Mouse (Mus musculus) MEL (cell line): ENCODE measurements around the gene Fam102b. TPM values are rescaled to one million over a fixed set of nuclear protein-coding genes. Genes with fewer than 3 reads are reported as not detected.

Experiments used
- DNase-seq: peaks from one replicate; pipeline ENCODE4 v3.0.0; 2011; ENCODE audit warnings: low read depth, low spot score
- H3K27ac ChIP-seq: 2 replicates; pipeline ENCODE4 v1.5.1; 2012; ENCODE audit warnings: low read depth, mild to moderate bottlenecking, control low read depth, low read length, moderate library complexity; ENCODE audit not compliant: control insufficient read depth
- H3K27me3 ChIP-seq, 2 experiments: fragments of 150-350 bp in 1 of 2; sonication (generic) in 1 of 2; 2 replicates each; pipeline ENCODE4 v1.6.1; 2012; ENCODE audit warnings: low read length in 2 of 2, mild to moderate bottlenecking in 2 of 2, improper control_type of control experiment in 1 of 2, moderate library complexity in 1 of 2; ENCODE audit not compliant: insufficient read depth in 2 of 2, control insufficient read depth in 1 of 2
- H3K36me3 ChIP-seq, 2 experiments: 2 replicates each; pipeline ENCODE4 v1.6.1; 2012 to 2014; ENCODE audit warnings: low read length in 2 of 2, improper control_type of control experiment in 1 of 2, inconsistent platforms in 1 of 2, mild to moderate bottlenecking in 1 of 2; ENCODE audit not compliant: insufficient read depth in 2 of 2, control insufficient read depth in 1 of 2
- H3K4me1 ChIP-seq, 2 experiments: fragments of 150-350 bp in 1 of 2; sonication (generic) in 1 of 2; 2 replicates each; pipeline ENCODE4 v1.6.1; 2012; ENCODE audit warnings: low read length in 2 of 2, improper control_type of control experiment in 1 of 2, mild to moderate bottlenecking in 1 of 2; ENCODE audit not compliant: insufficient read depth in 2 of 2, control insufficient read depth in 1 of 2
- H3K4me3 ChIP-seq, 2 experiments: fragments of 150-350 bp in 1 of 2; sonication (generic) in 1 of 2; 2 replicates each; pipeline ENCODE4 v1.5.1; 2012; ENCODE audit warnings: low read depth in 2 of 2, low read length in 2 of 2, mild to moderate bottlenecking in 2 of 2, moderate library complexity in 2 of 2, control low read depth in 1 of 2, improper control_type of control experiment in 1 of 2; ENCODE audit not compliant: control insufficient read depth in 1 of 2, insufficient read depth in 1 of 2
- H3K79me2 ChIP-seq: 2 replicates; pipeline ENCODE4 v1.6.1; 2012; ENCODE audit warnings: mild to moderate bottlenecking, low read length, moderate library complexity; ENCODE audit not compliant: control insufficient read depth, poor library complexity, insufficient read depth
- H3K9ac ChIP-seq: 2 replicates; pipeline ENCODE4 v1.6.1; 2012; ENCODE audit warnings: low read depth, mild to moderate bottlenecking, control low read depth, low read length, moderate library complexity; ENCODE audit not compliant: control insufficient read depth, poor library complexity, severe bottlenecking
- H3K9me3 ChIP-seq: fragments of 150-350 bp; sonication (generic); replicated peaks from 2 replicates; pipeline ENCODE4 v1.6.1; 2012; ENCODE audit warnings: mild to moderate bottlenecking, low read length, improper control_type of control experiment, moderate library complexity; ENCODE audit not compliant: insufficient read depth
- BHLHE40 ChIP-seq: IDR thresholded peaks from 2 replicates; pipeline ENCODE4 v1.6.1; 2012; ENCODE audit warnings: low read depth, mild to moderate bottlenecking, inconsistent platforms, low read length, improper control_type of control experiment, borderline replicate concordance
- CHD2 ChIP-seq: IDR thresholded peaks from 2 replicates; pipeline ENCODE4 v1.6.1; 2011; ENCODE audit warnings: low read length, improper control_type of control experiment
- CTCF ChIP-seq, 3 experiments: IDR thresholded peaks in 2 of 3; conservative IDR thresholded peaks in 1 of 3; 2 replicates each; pipeline ENCODE4 v1.5.1; 2011 to 2012; ENCODE audit warnings: low read length in 3 of 3, low read depth in 2 of 3, mild to moderate bottlenecking in 2 of 3, improper control_type of control experiment in 1 of 3, inconsistent platforms in 1 of 3, mixed read lengths in 1 of 3, moderate library complexity in 1 of 3; ENCODE audit not compliant: control insufficient read depth in 1 of 3, insufficient read depth in 1 of 3, poor library complexity in 1 of 3, severe bottlenecking in 1 of 3
- E2F4 ChIP-seq: IDR thresholded peaks from 2 replicates; pipeline ENCODE4 v1.6.1; 2011; ENCODE audit warnings: low read depth, low read length, improper control_type of control experiment, borderline replicate concordance
- ELF1 ChIP-seq: IDR thresholded peaks from 2 replicates; pipeline ENCODE4 v1.6.1; 2014; ENCODE audit warnings: low read depth, mild to moderate bottlenecking, inconsistent platforms, low read length, improper control_type of control experiment, moderate library complexity
- EP300 ChIP-seq, 2 experiments: IDR thresholded peaks; 2 replicates each; pipeline ENCODE4 v1.6.1; 2011; ENCODE audit warnings: improper control_type of control experiment in 2 of 2, low read length in 2 of 2, low read depth in 1 of 2, mild to moderate bottlenecking in 1 of 2
- ETS1 ChIP-seq: IDR thresholded peaks from 2 replicates; pipeline ENCODE4 v1.6.1; 2012; ENCODE audit warnings: low read depth, mild to moderate bottlenecking, inconsistent platforms, low read length, improper control_type of control experiment, moderate library complexity
- GABPA ChIP-seq: IDR thresholded peaks from 2 replicates; pipeline ENCODE4 v1.6.1; 2012; ENCODE audit warnings: low read depth, mild to moderate bottlenecking, inconsistent platforms, low read length, improper control_type of control experiment, moderate library complexity
- MAFK ChIP-seq: IDR thresholded peaks from 2 replicates; pipeline ENCODE4 v1.6.1; 2011; ENCODE audit warnings: low read depth, mild to moderate bottlenecking, low read length, improper control_type of control experiment, borderline replicate concordance
- MEF2A ChIP-seq: IDR thresholded peaks from 2 replicates; pipeline ENCODE4 v1.6.1; 2014; ENCODE audit warnings: low read depth, mild to moderate bottlenecking, inconsistent platforms, low read length, improper control_type of control experiment; ENCODE audit not compliant: poor library complexity, insufficient replicate concordance, severe bottlenecking; ENCODE audit errors: extremely low read depth
- MYB ChIP-seq: IDR thresholded peaks from 2 replicates; pipeline ENCODE4 v1.6.1; 2011; ENCODE audit warnings: mild to moderate bottlenecking, low read depth, low read length, improper control_type of control experiment
- MYC ChIP-seq: IDR thresholded peaks from 2 replicates; pipeline ENCODE4 v1.6.1; 2011; ENCODE audit warnings: low read depth, mild to moderate bottlenecking, low read length, improper control_type of control experiment, moderate library complexity
- POLR2AphosphoS2 ChIP-seq: IDR thresholded peaks from 2 replicates; pipeline ENCODE4 v1.6.1; 2011; ENCODE audit warnings: low read length, improper control_type of control experiment
- POLR2AphosphoS5 ChIP-seq: IDR thresholded peaks from 2 replicates; pipeline ENCODE4 v1.6.1; 2012; ENCODE audit warnings: low read depth, borderline replicate concordance, mild to moderate bottlenecking, inconsistent platforms, low read length, moderate library complexity, mixed read lengths
- RAD21 ChIP-seq: IDR thresholded peaks from 2 replicates; pipeline ENCODE4 v1.6.1; 2011; ENCODE audit warnings: mild to moderate bottlenecking, low read depth, low read length, improper control_type of control experiment
- RCOR1 ChIP-seq: IDR thresholded peaks from 2 replicates; pipeline ENCODE4 v1.6.1; 2012; ENCODE audit warnings: low read depth, mild to moderate bottlenecking, inconsistent platforms, low read length, improper control_type of control experiment
- TAL1 ChIP-seq: IDR thresholded peaks from 2 replicates; pipeline ENCODE4 v1.6.1; 2012; ENCODE audit warnings: mild to moderate bottlenecking, inconsistent platforms, low read length, moderate library complexity, mixed read lengths
- TBP ChIP-seq: IDR thresholded peaks from 2 replicates; pipeline ENCODE4 v1.8.0; 2011; ENCODE audit warnings: low read depth, low read length, improper control_type of control experiment
- TCF12 ChIP-seq: IDR thresholded peaks from 2 replicates; pipeline ENCODE4 v1.6.1; 2014; ENCODE audit warnings: low read depth, mild to moderate bottlenecking, inconsistent platforms, low read length, improper control_type of control experiment, moderate library complexity
- UBTF ChIP-seq: IDR thresholded peaks from 2 replicates; pipeline ENCODE4 v1.6.1; 2012; ENCODE audit warnings: low read depth, mild to moderate bottlenecking, inconsistent platforms, low read length, improper control_type of control experiment, moderate library complexity, borderline replicate concordance; ENCODE audit not compliant: insufficient read depth
- USF1 ChIP-seq: IDR thresholded peaks from 2 replicates; pipeline ENCODE4 v1.6.1; 2014; ENCODE audit warnings: low read depth, mild to moderate bottlenecking, inconsistent platforms, low read length, improper control_type of control experiment, moderate library complexity
- USF2 ChIP-seq, 2 experiments: IDR thresholded peaks; 2 replicates each; pipeline ENCODE4 v1.6.1; 2011 to 2012; ENCODE audit warnings: improper control_type of control experiment in 2 of 2, low read length in 2 of 2, borderline replicate concordance in 1 of 2, inconsistent platforms in 1 of 2, low read depth in 1 of 2, mild to moderate bottlenecking in 1 of 2; ENCODE audit not compliant: insufficient read depth in 1 of 2
- ZC3H11A ChIP-seq: IDR thresholded peaks from 2 replicates; pipeline ENCODE4 v1.6.1; 2012; ENCODE audit warnings: low read depth, mild to moderate bottlenecking, inconsistent platforms, low read length, improper control_type of control experiment
- ZKSCAN1 ChIP-seq: IDR thresholded peaks from 2 replicates; pipeline ENCODE4 v1.6.1; 2012; ENCODE audit warnings: low read depth, mild to moderate bottlenecking, inconsistent platforms, low read length, improper control_type of control experiment, moderate library complexity
- polyA plus RNA-seq, 2 experiments: library from polyadenylated mRNA; stranded (reverse) in 1 of 2; unstranded in 1 of 2; fragments of >175 nt in 1 of 2; fragments of >200 nt in 1 of 2; gene quantifications; 2 replicates each; pipeline versions ENCODE4 v1.2.1 to v1.2.4; 2012; ENCODE audit warnings: low replicate concordance in 2 of 2, low read depth in 1 of 2; ENCODE audit not compliant: insufficient read length in 2 of 2, insufficient read depth in 1 of 2, missing spikeins in 1 of 2
- total RNA-seq: library from RNA; depleted of rRNA; stranded (reverse); fragments of 300-350 nt; gene quantifications from 2 replicates; pipeline ENCODE4 v1.2.3, GENCODE M21; 2012

Gene Fam102b
- total and polyA plus RNA-seq, 3 experiments: 10.4 to 26.9 (median 14.1) TPM

GRCm38 (mm10) chr3:108964361-108965044, 62.9 kb downstream of the Fam102b start (continued):
- TF ChIP-seq MYB (no peak), USF1 (no peak), USF2 (IDR thresholded peaks at IDR 0.05; ENCODE audit: borderline replicate concordance in 1 of 2, insufficient read depth in 1 of 2, low read depth in 1 of 2, low read length in 2 of 2) (no peak), ZKSCAN1 (no peak), TAL1 (no peak), POLR2AphosphoS2 (no peak)

GRCm38 (mm10) chr3:108963776-108964175, 63.6 kb downstream of the Fam102b start:
- no peak for DNase-seq
- Histone ChIP-seq H3K4me1 (no peaks in the 10 kb centered on the region), H3K27me3 (no peaks in the 10 kb centered on the region), H3K79me2 (no peaks in the 10 kb centered on the region), H3K9me3 (no peaks in the 10 kb centered on the region), H3K36me3 (no peaks in the 10 kb centered on the region), H3K4me3 (no peak overlapping the region), H3K27ac (no peak overlapping the region), H3K9ac (no peak overlapping the region)
- TF ChIP-seq TBP (no peak), ZC3H11A (no peak), POLR2AphosphoS5 (no peak), USF1 (no peak), RAD21 (no peak), MEF2A (no peak), MYB (no peak), UBTF (no peak), ETS1 (no peak), TCF12 (no peak), EP300 (IDR thresholded peaks at IDR 0.05; ENCODE audit: low read depth in 1 of 2, low read length in 2 of 2) (no peak)

GRCm38 (mm10) chr3:108963278-108963677, 64.1 kb downstream of the Fam102b start:
- TF ChIP-seq RCOR1 (no peak), UBTF (no peak), ETS1 (no peak), GABPA (no peak), BHLHE40 (no peak), ZKSCAN1 (no peak), EP300 (IDR thresholded peaks at IDR 0.05; ENCODE audit: low read depth in 1 of 2, low read length in 2 of 2) (no peak), ZC3H11A (no peak), ELF1 (no peak), CTCF (IDR thresholded peaks at IDR 0.05 in 2 of 3, conservative IDR thresholded peaks at IDR 0.05 in 1 of 3; ENCODE audit: control insufficient read depth in 1 of 3, insufficient read depth in 1 of 3, low read depth in 2 of 3, low read length in 3 of 3, poor library complexity in 1 of 3, severe bottlenecking in 1 of 3) (no peak), MAFK (no peak), MYC (no peak), CHD2 (no peak), E2F4 (no peak), USF2 (IDR thresholded peaks at IDR 0.05; ENCODE audit: borderline replicate concordance in 1 of 2, insufficient read depth in 1 of 2, low read depth in 1 of 2, low read length in 2 of 2) (no peak)
- Histone ChIP-seq H3K79me2 (no peaks in the 10 kb centered on the region), H3K4me3 (no peak overlapping the region), H3K27ac (no peak overlapping the region), H3K9me3 (no peaks in the 10 kb centered on the region), H3K4me1 (no peaks in the 10 kb centered on the region), H3K36me3 (no peaks in the 10 kb centered on the region), H3K27me3 (no peaks in the 10 kb centered on the region), H3K9ac (no peak overlapping the region)
- DNase-seq: no peak
